Comparison of ENCODE assay signal across 12 mouse cellular contexts in genomic region chr5:124605041-124605622, GRCm38 (mm10).
"Had no signal": no experiment of that assay in that cellular context is flagged by ENCODE, and none has a peak within 500 bp of the region (broad histone marks: within the 10 kb centered on the region; RNA-seq: fewer than 3 reads in every experiment).

No protein-coding gene starts in this region.

- H3K9ac ChIP-seq: limb, embryonic 12.5 days; midbrain, embryonic 13.5 days had no signal

- DNase-seq: kidney, adult 2 months; kidney, postnatal 25 days; layer of hippocampus, postnatal 36 days; lung, adult 18-20 months; lung, postnatal 36 days; right cerebral cortex, postnatal 4 days; spleen, adult 18-20 months; thymus, adult 18-20 months; thymus, postnatal 14 days had no signal

- H3K4me3 ChIP-seq: limb, embryonic 12.5 days; midbrain, embryonic 13.5 days had no signal

- H3K4me1 ChIP-seq: limb, embryonic 12.5 days; midbrain, embryonic 13.5 days had no signal

- H3K9me3 ChIP-seq: limb, embryonic 12.5 days; midbrain, embryonic 13.5 days had no signal

- ATAC-seq: intestine, embryonic 16.5 days; midbrain, embryonic 13.5 days had no signal

- H3K4me2 ChIP-seq: limb, embryonic 12.5 days; midbrain, embryonic 13.5 days had no signal

- H3K27ac ChIP-seq: limb, embryonic 12.5 days; midbrain, embryonic 13.5 days had no signal

- H3K27me3 ChIP-seq: limb, embryonic 12.5 days; midbrain, embryonic 13.5 days had no signal
